Mouse (Mus musculus): ENCODE results near the gene Cntd1. TPM values are rescaled to one million over a fixed set of nuclear protein-coding genes. Genes with fewer than 3 reads are reported as not detected.

The Cntd1 gene
- polyA plus RNA-seq, 1 experiment, result not detected

- TF ChIP-seq POLR2A (IDR thresholded peaks at IDR 0.05; ENCODE audit: insufficient read depth, low read depth, low read length), result no peak
- TF ChIP-seq CTCF (IDR thresholded peaks at IDR 0.05; ENCODE audit: insufficient read depth, low read depth, low read length), result no peak
- H3K4me3 ChIP-seq (ENCODE audit: insufficient read depth, low read depth, low read length), result no peak overlapping the region
- no peak overlapping the region for H3K27ac ChIP-seq (ENCODE audit: insufficient read depth, low read depth, low read length)
- H3K4me1 ChIP-seq (ENCODE audit: control insufficient read depth, insufficient read depth, low read length), result peaks cover 23% of the 10 kb centered on the region
These were observed 43.4 kb upstream of the Cntd1 start for GRCm38 (mm10) chr11:101235429-101235828.

- no peak overlapping the region for H3K27ac ChIP-seq (ENCODE audit: insufficient read depth, low read depth, low read length)
- TF ChIP-seq POLR2A (IDR thresholded peaks at IDR 0.05; ENCODE audit: insufficient read depth, low read depth, low read length) (no peak), CTCF (IDR thresholded peaks at IDR 0.05; ENCODE audit: insufficient read depth, low read depth, low read length) (no peak)
- no peak overlapping the region for H3K4me3 ChIP-seq (ENCODE audit: insufficient read depth, low read depth, low read length)
- peaks cover 10% of the 10 kb centered on the region for H3K4me1 ChIP-seq (ENCODE audit: control insufficient read depth, insufficient read depth, low read length)
- 92% methylated on average over 5 of the region's 5 CpGs for WGBS
These were observed 42.0 kb upstream of the Cntd1 start for GRCm38 (mm10) chr11:101236782-101237181.

- peaks cover 6% of the 10 kb centered on the region for H3K4me1 ChIP-seq (ENCODE audit: control insufficient read depth, insufficient read depth, low read length)
- no peak overlapping the region for H3K4me3 ChIP-seq (ENCODE audit: insufficient read depth, low read depth, low read length)
- 29% methylated on average over 5 of the region's 5 CpGs for WGBS
- TF ChIP-seq CTCF (IDR thresholded peaks at IDR 0.05; ENCODE audit: insufficient read depth, low read depth, low read length), result no peak
- no peak for TF ChIP-seq POLR2A (IDR thresholded peaks at IDR 0.05; ENCODE audit: insufficient read depth, low read depth, low read length)
- 0 out of 2 replicates have a peak overlapping the region, but pooled peaks have one; percentile 29 for H3K27ac ChIP-seq (ENCODE audit: insufficient read depth, low read depth, low read length)
These were observed 40.7 kb upstream of the Cntd1 start for GRCm38 (mm10) chr11:101238071-101238647.

GRCm38 (mm10) chr11:101245071-101245470 lies 33.7 kb upstream of the Cntd1 start:
- WGBS, result 68% methylated on average over 4 of the region's 4 CpGs
- no peak overlapping the region for H3K4me3 ChIP-seq (ENCODE audit: insufficient read depth, low read depth, low read length)
- H3K27ac ChIP-seq (ENCODE audit: insufficient read depth, low read depth, low read length), result no peak overlapping the region
- H3K4me1 ChIP-seq (ENCODE audit: control insufficient read depth, insufficient read depth, low read length), result peaks cover 8% of the 10 kb centered on the region
- TF ChIP-seq CTCF (IDR thresholded peaks at IDR 0.05; ENCODE audit: insufficient read depth, low read depth, low read length) (no peak), POLR2A (IDR thresholded peaks at IDR 0.05; ENCODE audit: insufficient read depth, low read depth, low read length) (no peak)

GRCm38 (mm10) chr11:101245855-101246701 lies 32.7 kb upstream of the Cntd1 start, which contains the start of gene Ramp2:
Gene Ramp2, plus strand, starts transcription at chr11:101246028.
- no peak for TF ChIP-seq CTCF (IDR thresholded peaks at IDR 0.05; ENCODE audit: insufficient read depth, low read depth, low read length)
- no peak for TF ChIP-seq POLR2A (IDR thresholded peaks at IDR 0.05; ENCODE audit: insufficient read depth, low read depth, low read length)
- under 1% methylated on average over 60 of the region's 63 CpGs for WGBS
- Histone ChIP-seq H3K27ac (ENCODE audit: insufficient read depth, low read depth, low read length) (peak within 1 kb of the TSS; percentile 35; the same call in 1 of the 2 replicates), H3K4me1 (ENCODE audit: control insufficient read depth, insufficient read depth, low read length) (peaks cover 8% of the 10 kb centered on the region), H3K4me3 (ENCODE audit: insufficient read depth, low read depth, low read length) (peak within 1 kb of the TSS; percentile 62)

- WGBS, result 22% methylated on average over 7 of the region's 7 CpGs
- Histone ChIP-seq H3K27ac (ENCODE audit: insufficient read depth, low read depth, low read length) (0 out of 2 replicates have a peak overlapping the region, but pooled peaks have one; percentile 19), H3K4me3 (ENCODE audit: insufficient read depth, low read depth, low read length) (peak overlapping the region; percentile 62), H3K4me1 (ENCODE audit: control insufficient read depth, insufficient read depth, low read length) (peaks cover 8% of the 10 kb centered on the region)
- TF ChIP-seq POLR2A (IDR thresholded peaks at IDR 0.05; ENCODE audit: insufficient read depth, low read depth, low read length) (no peak), CTCF (IDR thresholded peaks at IDR 0.05; ENCODE audit: insufficient read depth, low read depth, low read length) (no peak)
These were observed 32.2 kb upstream of the Cntd1 start for GRCm38 (mm10) chr11:101246702-101247012.

GRCm38 (mm10) chr11:101247521-101248030 lies 31.2 kb upstream of the Cntd1 start:
- WGBS, result 91% methylated on average over 6 of the region's 6 CpGs
- H3K27ac ChIP-seq (ENCODE audit: insufficient read depth, low read depth, low read length), result no peak overlapping the region
- no peak overlapping the region for H3K4me3 ChIP-seq (ENCODE audit: insufficient read depth, low read depth, low read length)
- peaks cover 8% of the 10 kb centered on the region for H3K4me1 ChIP-seq (ENCODE audit: control insufficient read depth, insufficient read depth, low read length)
- no peak for TF ChIP-seq CTCF (IDR thresholded peaks at IDR 0.05; ENCODE audit: insufficient read depth, low read depth, low read length)
- TF ChIP-seq POLR2A (IDR thresholded peaks at IDR 0.05; ENCODE audit: insufficient read depth, low read depth, low read length), result no peak

GRCm38 (mm10) chr11:101248258-101248994 lies 30.4 kb upstream of the Cntd1 start:
- H3K4me1 ChIP-seq (ENCODE audit: control insufficient read depth, insufficient read depth, low read length), result peaks cover 8% of the 10 kb centered on the region
- no peak overlapping the region for H3K4me3 ChIP-seq (ENCODE audit: insufficient read depth, low read depth, low read length)
- TF ChIP-seq POLR2A (IDR thresholded peaks at IDR 0.05; ENCODE audit: insufficient read depth, low read depth, low read length) (no peak), CTCF (IDR thresholded peaks at IDR 0.05; ENCODE audit: insufficient read depth, low read depth, low read length) (0 out of 2 replicates have a peak, but pooled peaks have one; percentile 10)
- 34% methylated on average over 14 of the region's 14 CpGs for WGBS
- H3K27ac ChIP-seq (ENCODE audit: insufficient read depth, low read depth, low read length), result no peak overlapping the region

All from olfactory bulb, adult 2 months (tissue).